Comparison of ENCODE assay signal across 24 mouse cellular contexts in genomic region chr12:86721453-86721852, GRCm38 (mm10). TPM values are rescaled to one million over a fixed set of nuclear protein-coding genes. Genes with fewer than 3 reads are reported as not detected.
DNase-seq lines count a peak whose midpoint lies in the region; ATAC-seq and TF ChIP-seq lines count a peak whose summit lies in the region.
"Had no signal": no experiment of that assay in that cellular context is flagged by ENCODE, and none has a peak within 500 bp of the region (broad histone marks: within the 10 kb centered on the region; RNA-seq: fewer than 3 reads in every experiment).

No protein-coding gene starts in this region.

- 78% methylated on average over 5 of the region's 5 CpGs for WGBS in heart, embryonic 10.5 days
- WGBS in hindbrain, postnatal 0 days = 72% methylated on average over 5 of the region's 5 CpGs
- 89% methylated on average over 5 of the region's 5 CpGs for WGBS in hindbrain, embryonic 11.5 days

- no peak for ATAC-seq in hindbrain, postnatal 0 days
- ATAC-seq in hindbrain, embryonic 11.5 days (ENCODE audit: low FRiP score) = no peak
- ATAC-seq: CD4-positive, CD25-positive, alpha-beta regulatory T cell, adult 4 months; forebrain, embryonic 16.5 days had no signal

- H3K4me2 ChIP-seq in hindbrain, postnatal 0 days (ENCODE audit: low read depth, low read length) = no peak overlapping the region
- no peak overlapping the region for H3K4me2 ChIP-seq in hindbrain, embryonic 11.5 days (replicated peaks; ENCODE audit: low read depth, low read length)
- H3K4me2 ChIP-seq: liver, embryonic 11.5 days; neural tube, embryonic 12.5 days had no signal

- DNase-seq in heart, embryonic 10.5 days (ENCODE audit: low spot score) = no peak
- no peak for DNase-seq in heart, adult 9 months (ENCODE audit: low spot score in 2 of 2)
- peak; percentile 38 for DNase-seq in hindbrain, postnatal 0 days (ENCODE audit: low spot score)
- DNase-seq in hindbrain, embryonic 11.5 days (ENCODE audit: low spot score) = no peak
- peak; percentile 46 for DNase-seq in NIH3T3 (ENCODE audit: low read depth)
- DNase-seq in brain, embryonic 14.5 days (ENCODE audit: low read depth) = peak; percentile 55
- DNase-seq in ovary, postnatal 10 days (ENCODE audit: low spot score) = no peak
- DNase-seq: adrenal gland, adult 8-10 months; kidney, adult 2 months; kidney, postnatal 14 days; lung, adult 2 months; right cerebral cortex, postnatal 14 days had no signal

- no peak for TF ChIP-seq CTCF in hindbrain, postnatal 0 days (IDR thresholded peaks at IDR 0.05; ENCODE audit: low read depth)
- TF ChIP-seq CTCF in brain, embryonic 14.5 days (IDR thresholded peaks at IDR 0.05; ENCODE audit: borderline replicate concordance, extremely low read depth, insufficient read depth, insufficient read length) = no peak

- no peak for TF ChIP-seq POLR2A in brain, embryonic 14.5 days (IDR thresholded peaks at IDR 0.05; ENCODE audit: borderline replicate concordance, extremely low read depth, insufficient read depth, insufficient read length, poor library complexity, severe bottlenecking)

- H3K9ac ChIP-seq in hindbrain, postnatal 0 days (replicated peaks; ENCODE audit: low read length) = no peak overlapping the region
- no peak overlapping the region for H3K9ac ChIP-seq in hindbrain, embryonic 11.5 days (ENCODE audit: low read depth, low read length)
- H3K9ac ChIP-seq: neural tube, embryonic 12.5 days had no signal

- H3K4me1 ChIP-seq in heart, embryonic 10.5 days = peaks cover 37% of the 10 kb centered on the region
- peaks cover 3% of the 10 kb centered on the region; the same call in 1 of the 2 replicates for H3K4me1 ChIP-seq in hindbrain, postnatal 0 days (ENCODE audit: insufficient read depth, low read length)
- H3K4me1 ChIP-seq in hindbrain, embryonic 11.5 days (replicated peaks; ENCODE audit: control insufficient read depth, insufficient read depth, low read length) = 0 out of 2 replicates have a peak, but pooled peaks cover 2% of the 10 kb centered on the region

- H3K27me3 ChIP-seq in heart, embryonic 10.5 days (ENCODE audit: insufficient read depth, poor library complexity, severe bottlenecking) = no peaks in the 10 kb centered on the region
- H3K27me3 ChIP-seq in hindbrain, postnatal 0 days (ENCODE audit: insufficient read depth, low read length) = no peaks in the 10 kb centered on the region
- no peaks in the 10 kb centered on the region for H3K27me3 ChIP-seq in hindbrain, embryonic 11.5 days (ENCODE audit: control insufficient read depth, insufficient read depth, low read length)
- H3K27me3 ChIP-seq: neural tube, embryonic 12.5 days had no signal

- no peak overlapping the region for H3K4me3 ChIP-seq in heart, embryonic 10.5 days
- no peak overlapping the region for H3K4me3 ChIP-seq in hindbrain, postnatal 0 days (ENCODE audit: low read length)
- no peak overlapping the region for H3K4me3 ChIP-seq in hindbrain, embryonic 11.5 days (ENCODE audit: low read depth, low read length)
- H3K4me3 ChIP-seq: erythroblast, embryonic 14.5 days; left cerebral cortex, adult 2 months; limb, embryonic 10.5 days; neural tube, embryonic 12.5 days had no signal

- H3K36me3 ChIP-seq in heart, embryonic 10.5 days = peaks cover 11% of the 10 kb centered on the region; the same call in 1 of the 2 replicates
- no peaks in the 10 kb centered on the region; the same call in 1 of the 2 replicates for H3K36me3 ChIP-seq in hindbrain, postnatal 0 days (ENCODE audit: insufficient read depth, low read length)
- H3K36me3 ChIP-seq in hindbrain, embryonic 11.5 days (ENCODE audit: control insufficient read depth, insufficient read depth, low read length) = no peaks in the 10 kb centered on the region

- H3K27ac ChIP-seq in heart, embryonic 10.5 days = 0 out of 2 replicates have a peak overlapping the region, but pooled peaks have one; percentile 2
- H3K27ac ChIP-seq in hindbrain, postnatal 0 days = no peak overlapping the region
- no peak overlapping the region for H3K27ac ChIP-seq in hindbrain, embryonic 11.5 days (ENCODE audit: low read depth, low read length)
- H3K27ac ChIP-seq: left cerebral cortex, adult 2 months; limb, embryonic 10.5 days; neural tube, embryonic 12.5 days; stomach, postnatal 0 days had no signal

- H3K9me3 ChIP-seq in heart, embryonic 10.5 days = no peaks in the 10 kb centered on the region
- no peaks in the 10 kb centered on the region for H3K9me3 ChIP-seq in hindbrain, postnatal 0 days (ENCODE audit: low read length)
- no peaks in the 10 kb centered on the region for H3K9me3 ChIP-seq in hindbrain, embryonic 11.5 days (ENCODE audit: control insufficient read depth, low read length)
- H3K9me3 ChIP-seq: G1E; limb, embryonic 10.5 days; neural tube, embryonic 12.5 days had no signal

RNA-seq across cellular contexts. Expression of gene Angel1, which starts 4.8 kb away (rescaled TPM):
- polyA plus RNA-seq in heart, embryonic 10.5 days (2016; fragmentation: Nextera tagmentation; extraction: Ambion mirVana) = 11.4 and 12.1 TPM in 2 replicates
- 5.8 and 10.0 TPM in 2 replicates for total RNA-seq in hindbrain, postnatal 0 days (2014; rRNA removed)
- 9.1 and 9.3 TPM in 2 replicates for polyA plus RNA-seq in hindbrain, postnatal 0 days (2015; fragmentation: Nextera tagmentation; extraction: Ambion mirVana)
- 8.4 and 11.6 TPM in 2 replicates for polyA plus RNA-seq in hindbrain, embryonic 11.5 days (2014; fragmentation: Nextera tagmentation; extraction: Ambion mirVana)
- polyA plus RNA-seq in brain, embryonic 14.5 days (2012; rRNA removed) = 17.3 and 17.8 TPM in 2 replicates

RNA-seq across cellular contexts. Expression of gene Lrrc74a, which starts 12.7 kb away (rescaled TPM):
- polyA plus RNA-seq in heart, embryonic 10.5 days (2016; fragmentation: Nextera tagmentation; extraction: Ambion mirVana) = not detected in 2 replicates
- not detected in 2 replicates for total RNA-seq in hindbrain, postnatal 0 days (2014; rRNA removed)
- polyA plus RNA-seq in hindbrain, postnatal 0 days (2015; fragmentation: Nextera tagmentation; extraction: Ambion mirVana) = not detected in 2 replicates
- polyA plus RNA-seq in hindbrain, embryonic 11.5 days (2014; fragmentation: Nextera tagmentation; extraction: Ambion mirVana) = not detected in 2 replicates
- not detected in 2 replicates for polyA plus RNA-seq in brain, embryonic 14.5 days (2012; rRNA removed)
- total RNA-seq: adrenal gland, adult 8-10 months; gastrocnemius, adult 18-20 months; left cerebral cortex, adult 2 months; megakaryocyte progenitor cell, adult 5-6 weeks had no signal
- polyA plus RNA-seq: CD4-positive, CD25-positive, alpha-beta regulatory T cell, adult 4 months; erythroblast, embryonic 14.5 days; forebrain, embryonic 16.5 days; G1E; heart, postnatal 0 days; kidney, adult 2 months; limb, embryonic 10.5 days; liver, embryonic 11.5 days; lung, adult 2 months; neural tube, embryonic 12.5 days; stomach, postnatal 0 days had no signal

RNA-seq across cellular contexts. Expression of gene Vash1, which starts 43.0 kb away (rescaled TPM):
- polyA plus RNA-seq in heart, embryonic 10.5 days (2016; fragmentation: Nextera tagmentation; extraction: Ambion mirVana) = 7.7 and 9.9 TPM in 2 replicates
- 109 and 114 TPM in 2 replicates for total RNA-seq in hindbrain, postnatal 0 days (2014; rRNA removed)
- 25.0 and 26.5 TPM in 2 replicates for polyA plus RNA-seq in hindbrain, postnatal 0 days (2015; fragmentation: Nextera tagmentation; extraction: Ambion mirVana)
- polyA plus RNA-seq in hindbrain, embryonic 11.5 days (2014; fragmentation: Nextera tagmentation; extraction: Ambion mirVana) = 26.5 and 28.1 TPM in 2 replicates
- polyA plus RNA-seq in brain, embryonic 14.5 days (2012; rRNA removed) = 41.9 and 59.6 TPM in 2 replicates
- total RNA-seq: G1E had no signal
- polyA plus RNA-seq: CD4-positive, CD25-positive, alpha-beta regulatory T cell, adult 4 months; erythroblast, embryonic 14.5 days; G1E had no signal

Comparison
In these comparisons a context has a peak if more than half of its experiments do, and no peak if none do; other contexts are left out.
1. DNase-seq: peak in hindbrain, postnatal 0 days (single experiment), NIH3T3 (single experiment) and brain, embryonic 14.5 days (single experiment); none in heart, embryonic 10.5 days (single experiment), heart, adult 9 months (0 of 2), hindbrain, embryonic 11.5 days (single experiment) and ovary, postnatal 10 days (single experiment).